Mouse (Mus musculus) right cerebral cortex, adult 18-20 months (tissue): Measurements from ENCODE around the gene Tns3.

Experiments
- DNase-seq: peaks from one replicate; pipeline ENCODE4 v3.0.0; 2022; ENCODE audit warnings: mixed read lengths

Tns3 gene

DNA sequence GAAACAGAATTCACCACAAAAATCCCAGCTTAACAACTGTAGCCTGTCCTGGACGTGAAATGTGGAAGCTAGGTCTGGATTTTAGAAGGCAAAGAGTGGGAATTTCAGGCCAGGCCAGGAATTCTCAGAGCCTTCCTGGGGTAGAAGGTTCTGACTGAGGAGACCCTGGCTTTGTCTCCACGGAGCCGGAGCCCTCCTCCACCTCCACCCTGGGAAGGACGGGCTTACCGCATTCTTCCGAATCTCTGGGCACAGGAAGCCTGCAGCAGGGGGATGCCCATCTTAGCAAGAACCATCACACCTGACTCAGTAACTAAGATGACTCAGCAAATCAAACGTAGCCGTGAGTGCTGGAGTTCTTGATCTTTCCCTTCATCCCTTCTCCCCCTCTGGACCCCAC lies 231.4 kb downstream of the Tns3 start:
- no peak for DNase-seq

DNA sequence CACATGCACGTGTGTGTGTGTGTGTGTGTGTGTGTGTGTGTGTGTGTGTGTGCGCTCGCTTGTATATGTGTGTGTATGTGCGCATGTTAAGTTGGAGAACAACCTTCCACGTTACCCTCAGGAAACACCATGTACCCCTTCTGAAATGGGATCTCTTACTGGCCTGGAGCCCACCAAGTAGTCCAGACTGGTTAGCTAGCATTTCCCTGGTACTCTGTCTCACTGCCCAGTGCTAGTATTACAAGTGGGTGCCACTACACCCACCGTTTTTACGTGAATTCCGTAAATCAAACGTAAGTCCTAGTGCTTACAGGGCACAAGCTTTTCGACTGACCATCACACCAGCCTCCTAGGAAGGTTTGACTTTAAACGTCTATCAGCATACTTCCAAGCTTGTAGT lies 236.7 kb downstream of the Tns3 start:
- no peak for DNase-seq

DNA sequence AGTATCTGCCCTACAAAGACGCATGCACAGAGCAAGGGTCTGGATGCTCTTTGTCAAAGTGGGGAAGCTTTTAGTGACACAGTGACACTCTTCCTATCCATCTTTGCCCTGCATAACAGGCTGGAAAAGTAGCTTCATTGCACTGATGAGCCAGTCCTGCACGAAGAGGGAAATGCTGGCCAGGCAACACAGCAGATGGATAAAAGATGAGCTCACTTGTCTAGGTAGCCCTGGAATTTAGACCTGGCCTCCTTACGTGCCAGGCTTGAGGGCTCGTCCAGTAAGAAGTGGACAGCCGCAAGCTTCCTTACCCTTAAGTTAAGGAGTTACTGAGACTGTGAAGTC lies 239.1 kb downstream of the Tns3 start:
- DNase-seq = no peak

DNA sequence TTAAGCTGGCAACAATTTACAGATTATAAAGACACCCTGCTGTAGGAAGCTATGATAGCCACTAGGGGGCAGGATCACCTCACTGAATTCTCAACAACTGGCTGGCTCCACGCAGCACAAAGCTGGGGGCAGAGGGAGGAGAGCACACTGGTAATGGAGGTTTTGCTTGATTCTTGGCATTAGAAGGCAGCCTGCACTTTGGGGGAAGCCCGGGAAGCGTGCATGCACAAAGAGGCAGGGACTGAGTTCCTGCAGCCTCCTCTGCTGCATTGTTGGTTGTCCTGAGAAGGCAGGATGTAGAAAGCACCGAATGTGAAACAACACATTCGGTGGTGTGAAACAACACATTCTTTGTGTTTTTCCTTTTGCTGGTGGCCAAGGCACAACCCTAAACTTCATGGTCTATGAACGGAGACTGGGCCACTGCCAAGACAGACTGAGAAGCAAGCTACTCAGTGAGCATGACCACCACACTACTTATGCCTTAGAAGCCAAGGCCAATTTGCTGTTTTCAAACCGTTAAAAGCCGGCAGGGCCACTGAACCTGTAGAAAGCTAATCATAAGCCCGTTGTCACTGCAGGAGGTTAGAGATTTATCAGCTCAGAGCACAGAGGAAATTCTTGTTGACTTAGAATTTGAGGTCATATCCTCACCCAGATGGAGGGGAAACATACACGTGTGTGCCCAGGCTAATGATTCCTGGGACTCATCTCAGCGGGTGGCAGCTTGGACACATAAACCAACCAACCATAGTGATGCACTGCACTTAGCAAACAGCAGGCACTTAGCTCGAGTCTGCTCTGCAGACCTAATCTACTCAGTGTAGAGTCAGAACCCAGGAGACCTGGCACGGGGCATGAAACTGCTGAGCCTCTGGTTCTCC lies 239.8 kb downstream of the Tns3 start:
- peak; percentile 77 for DNase-seq

DNA sequence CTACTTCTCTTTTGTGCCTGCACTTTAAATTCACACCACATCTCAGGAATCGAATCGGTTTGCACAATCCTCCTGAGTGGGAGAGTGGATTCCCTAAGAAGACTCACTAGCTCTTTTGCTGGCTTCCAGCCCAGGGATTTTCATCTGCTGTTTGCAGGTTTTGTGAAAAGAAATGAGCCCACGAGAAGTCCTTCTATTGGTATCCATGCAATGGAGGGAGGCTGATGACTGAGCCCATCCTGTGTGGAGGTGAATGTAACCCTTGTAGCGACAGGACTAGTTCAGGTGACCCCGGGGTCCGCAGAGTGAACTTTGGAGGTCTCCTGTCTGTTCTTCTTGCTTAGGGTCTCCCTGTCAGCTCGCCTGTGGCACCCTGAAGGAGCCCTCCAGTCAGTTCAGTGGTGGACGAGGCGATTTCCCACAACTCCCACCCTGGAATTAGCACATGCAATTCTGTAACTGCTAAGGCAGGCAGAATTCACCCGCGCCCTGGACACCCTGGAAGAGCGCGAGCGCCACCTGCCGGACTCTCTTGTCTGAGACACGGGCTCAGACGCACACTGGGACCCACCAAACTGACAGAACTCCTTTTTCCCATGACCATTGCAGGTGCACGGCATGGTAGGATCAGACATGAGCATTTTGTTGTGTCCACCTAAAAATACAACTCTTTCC lies 259.0 kb downstream of the Tns3 start:
- peak; percentile 78 for DNase-seq

DNA sequence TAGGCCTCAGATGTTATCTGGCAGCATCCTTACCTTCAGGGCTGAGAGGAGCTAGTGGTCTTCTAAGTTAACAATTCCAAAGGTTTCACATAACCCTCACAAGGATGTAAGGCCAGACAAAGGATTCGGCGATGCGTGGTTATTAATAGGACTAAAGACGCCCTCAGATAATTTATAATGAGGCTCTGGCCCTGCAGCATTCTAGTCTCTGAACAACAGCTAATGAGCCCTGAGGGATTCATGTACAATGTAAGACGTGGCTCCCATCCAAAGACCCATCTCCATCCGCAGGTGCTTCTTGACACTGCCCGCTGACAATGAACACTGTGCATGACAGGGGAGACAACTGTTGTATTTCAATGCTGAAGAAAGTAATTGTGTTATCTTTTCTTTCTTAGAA lies 263.0 kb downstream of the Tns3 start:
- DNase-seq = no peak

DNA sequence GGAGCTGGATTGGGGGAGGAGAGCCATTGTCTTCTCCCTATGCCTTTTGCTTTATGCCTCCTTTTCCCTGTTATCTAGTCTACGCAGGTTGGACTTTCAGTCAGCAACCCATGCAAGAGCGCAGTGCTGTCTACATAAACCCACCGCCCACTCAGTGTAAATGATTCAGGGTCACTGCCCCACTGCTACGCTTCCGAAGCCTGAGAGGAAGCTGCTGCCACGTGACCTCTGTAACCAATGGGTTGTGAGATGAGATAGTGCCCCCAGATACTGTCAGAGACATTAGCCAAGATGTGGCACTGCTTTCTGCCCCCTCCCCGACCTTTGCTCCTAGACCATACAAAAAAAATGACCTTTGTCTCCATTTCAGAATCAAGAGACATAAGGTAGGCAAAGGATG lies 268.0 kb downstream of the Tns3 start:
- no peak for DNase-seq

DNA sequence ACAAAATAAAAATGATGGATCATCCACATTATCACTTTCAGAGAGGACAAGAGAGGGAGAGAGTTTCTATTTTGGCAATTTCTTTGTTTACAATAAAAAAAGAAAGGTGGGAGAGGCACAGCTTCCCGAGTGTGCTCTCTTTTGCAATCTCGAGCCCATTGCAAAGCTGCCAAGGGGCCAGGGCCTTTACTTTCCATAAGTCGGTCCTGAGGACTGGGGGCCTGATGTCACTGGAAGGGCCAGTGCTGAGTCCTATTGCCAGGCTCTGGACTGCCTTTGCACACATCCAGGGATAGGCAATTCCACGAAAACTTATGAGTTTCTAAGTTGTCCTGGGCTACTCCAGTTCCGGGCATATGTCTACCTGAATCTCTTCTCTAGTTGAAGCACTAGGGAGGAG lies 272.8 kb downstream of the Tns3 start:
- DNase-seq = no peak

DNA sequence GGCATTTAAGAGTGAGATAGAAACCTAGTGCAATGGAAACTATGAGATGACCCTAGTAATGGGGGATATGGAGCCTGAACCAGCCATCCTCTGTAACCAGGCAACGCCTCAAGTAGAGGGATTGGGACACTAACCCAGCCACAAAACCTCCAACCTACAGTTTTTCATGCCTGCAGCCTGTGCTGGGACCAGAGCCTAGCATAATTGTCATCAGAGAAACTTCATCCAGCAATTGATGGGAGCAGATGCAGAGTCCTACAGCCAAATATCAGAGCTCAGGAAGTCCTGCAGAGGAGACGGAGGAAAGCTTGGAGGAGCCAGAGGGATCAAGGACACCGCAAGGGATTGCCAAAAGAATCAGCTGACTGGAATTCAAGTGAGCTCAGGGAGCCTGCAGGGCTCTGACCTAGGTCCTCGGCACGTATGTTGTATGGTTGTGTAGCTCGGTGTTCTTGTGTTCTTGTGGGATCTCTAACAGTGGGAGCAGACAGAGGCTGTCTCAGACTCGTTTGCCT lies 278.4 kb downstream of the Tns3 start:
- no peak for DNase-seq
